Mouse (Mus musculus) thymus, postnatal 25 days (tissue): Measurements from ENCODE around the gene Slc9a3.

Experiments
- DNase-seq: peaks from one replicate; pipeline ENCODE4 v3.0.0; 2022

Slc9a3 gene

DNA sequence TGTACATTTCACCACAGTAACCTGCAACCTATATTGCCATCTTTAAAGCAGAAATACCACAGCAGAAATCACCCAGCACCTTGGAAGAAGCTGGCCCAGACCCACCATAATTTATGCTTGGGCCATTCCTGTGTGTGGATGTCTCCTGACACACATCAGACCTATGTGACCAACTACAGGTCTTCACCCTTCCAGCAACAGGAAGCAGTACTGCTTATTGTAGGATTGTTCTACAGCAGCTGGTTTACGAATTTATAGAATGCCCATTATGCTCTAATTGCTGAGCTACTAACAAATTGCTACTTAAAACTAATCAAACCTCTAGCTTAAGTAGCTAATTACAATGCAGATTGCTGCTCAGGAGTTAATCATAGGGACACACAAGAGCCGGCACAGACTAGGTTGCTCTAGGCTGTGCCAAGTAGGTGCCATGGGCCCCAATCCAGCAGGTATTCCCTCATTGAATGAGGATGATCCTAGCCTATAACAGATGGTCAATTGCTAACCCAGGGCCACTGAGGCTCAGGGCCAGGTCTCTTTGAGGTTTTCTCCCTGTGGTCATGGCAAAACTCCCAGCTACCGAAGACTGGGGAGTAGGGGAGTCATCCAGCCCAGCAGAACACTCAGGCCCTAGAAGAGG, 24.8 kb downstream of the Slc9a3 start:
- no peak for DNase-seq

DNA sequence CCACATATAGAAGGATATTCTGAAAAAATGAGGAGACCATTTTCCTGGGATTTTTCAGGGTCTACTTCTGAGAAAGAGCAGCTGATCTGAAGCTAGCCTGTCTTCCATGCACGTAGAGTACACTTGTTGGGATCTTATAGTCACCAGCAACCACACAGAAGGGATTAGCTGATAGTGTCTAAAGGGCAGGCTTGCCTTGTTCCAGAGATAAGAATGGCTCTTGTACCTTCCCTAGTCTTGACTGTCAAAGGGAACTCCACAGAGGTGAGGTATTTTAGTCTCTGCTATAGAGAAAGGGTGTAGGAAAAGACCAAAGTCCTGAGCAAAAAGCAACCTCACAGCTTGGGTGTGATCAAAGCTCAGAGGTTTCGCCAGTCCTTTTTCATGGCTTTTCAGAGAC, 26.1 kb downstream of the Slc9a3 start:
- no peak for DNase-seq

GRCm38 (mm10) chr13:74166348-74167056, 45.2 kb downstream of the Slc9a3 start:
- peak; percentile 62 for DNase-seq

DNA sequence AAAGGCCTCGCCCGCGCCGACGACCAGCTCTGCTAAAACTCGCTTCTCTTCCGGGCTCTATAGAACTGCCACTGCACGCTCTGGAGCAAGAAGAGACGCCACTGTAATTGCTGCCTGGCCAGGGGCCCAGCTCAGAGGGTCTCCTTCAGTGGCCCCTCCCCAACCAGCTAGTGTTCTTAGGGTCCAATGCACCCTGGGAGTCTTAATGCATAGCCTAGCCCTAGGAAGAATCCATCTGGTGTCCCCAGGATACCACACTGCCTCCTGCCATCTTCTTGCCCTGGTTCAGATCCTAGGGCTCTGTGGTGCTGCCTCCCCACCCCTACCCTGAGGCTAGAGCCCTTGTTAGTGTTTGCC, 45.8 kb downstream of the Slc9a3 start:
- peak; percentile 4 for DNase-seq

GRCm38 (mm10) chr13:74167492-74167891, 46.2 kb downstream of the Slc9a3 start:
- no peak for DNase-seq

GRCm38 (mm10) chr13:74169446-74170164, 48.3 kb downstream of the Slc9a3 start:
- no peak for DNase-seq

GRCm38 (mm10) chr13:74172036-74172435, 50.8 kb downstream of the Slc9a3 start:
- no peak for DNase-seq

GRCm38 (mm10) chr13:74183011-74183695, 61.9 kb downstream of the Slc9a3 start:
- DNase-seq, result no peak

DNA sequence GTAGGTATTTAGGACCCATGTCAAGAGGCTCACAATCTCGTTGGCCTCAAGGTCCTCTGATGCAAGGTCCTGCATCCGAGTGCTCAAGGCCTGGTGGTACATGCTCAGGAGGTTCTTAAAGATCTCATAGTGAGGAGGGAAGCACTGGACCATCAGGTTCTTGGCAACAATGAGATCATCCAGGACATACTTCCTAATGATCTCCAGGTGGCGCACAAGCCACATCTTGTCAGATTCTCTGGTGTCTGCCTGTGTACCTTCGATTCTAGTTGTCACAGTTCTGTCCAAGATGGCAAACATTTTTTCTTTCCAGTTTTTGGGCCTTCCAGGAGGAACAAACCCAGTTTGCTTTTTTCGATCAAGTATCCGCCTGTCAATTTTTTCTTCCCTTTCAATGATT, 71.4 kb downstream of the Slc9a3 start:
- DNase-seq, result no peak

DNA sequence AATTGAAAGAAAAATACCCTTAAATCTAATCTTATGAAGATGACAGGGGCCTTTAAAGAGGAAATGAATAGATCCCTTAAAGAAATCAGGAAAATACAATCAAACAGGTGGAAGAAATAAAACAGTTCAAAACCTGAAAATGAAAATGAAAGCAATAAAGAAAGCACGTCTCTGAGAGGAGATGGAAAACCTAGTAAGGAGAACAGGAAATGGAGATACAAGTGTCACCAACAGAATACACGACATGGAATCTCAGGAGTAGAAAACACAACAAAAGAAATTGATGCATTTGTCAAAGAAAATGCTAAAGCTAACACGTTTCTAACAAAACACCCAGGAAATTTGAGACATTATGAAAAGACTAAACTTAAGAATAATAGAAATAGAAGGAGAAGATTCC, 75.2 kb downstream of the Slc9a3 start:
- no peak for DNase-seq

DNA sequence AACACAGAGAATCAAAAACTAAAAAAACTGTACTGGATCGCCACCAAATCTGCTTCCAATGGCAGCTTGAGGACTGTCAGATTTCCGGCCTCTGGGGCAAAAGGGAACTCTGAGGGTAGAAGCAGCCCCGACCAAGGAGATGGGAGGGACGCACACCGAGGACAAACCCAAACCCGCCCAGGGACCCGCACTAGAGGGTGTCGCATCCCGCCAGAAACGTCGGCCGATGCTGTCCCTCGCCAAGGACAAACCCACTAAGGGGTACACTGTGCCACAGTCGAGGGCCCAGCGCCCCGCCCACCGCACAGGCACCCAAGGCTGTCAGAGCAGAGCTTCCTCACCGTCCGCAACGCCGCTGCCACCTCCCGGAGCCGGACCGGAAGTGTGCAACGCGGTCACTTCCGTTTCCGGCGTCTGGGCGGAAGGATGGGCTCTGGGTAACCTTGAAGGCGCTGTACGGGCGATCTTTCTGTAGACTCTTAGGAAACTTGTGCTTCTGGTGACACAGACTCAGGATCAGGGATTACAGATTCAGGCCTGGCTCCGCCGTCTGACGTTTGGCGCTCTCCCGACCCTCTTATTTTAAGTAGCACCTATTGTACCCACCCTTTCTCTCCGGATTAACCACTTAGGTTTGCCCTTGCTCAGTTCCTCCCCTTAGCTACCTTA, 87.2 kb downstream of the Slc9a3 start, which contains the start of gene Exoc3:
Exoc3 (minus strand) TSS at position 416 of the 669 bp plus-strand sequence.
- DNase-seq, result peak; percentile 90

- peak; percentile 47 for DNase-seq
Measured at GRCm38 (mm10) chr13:74208986-74209345, 87.7 kb downstream of the Slc9a3 start.

DNA sequence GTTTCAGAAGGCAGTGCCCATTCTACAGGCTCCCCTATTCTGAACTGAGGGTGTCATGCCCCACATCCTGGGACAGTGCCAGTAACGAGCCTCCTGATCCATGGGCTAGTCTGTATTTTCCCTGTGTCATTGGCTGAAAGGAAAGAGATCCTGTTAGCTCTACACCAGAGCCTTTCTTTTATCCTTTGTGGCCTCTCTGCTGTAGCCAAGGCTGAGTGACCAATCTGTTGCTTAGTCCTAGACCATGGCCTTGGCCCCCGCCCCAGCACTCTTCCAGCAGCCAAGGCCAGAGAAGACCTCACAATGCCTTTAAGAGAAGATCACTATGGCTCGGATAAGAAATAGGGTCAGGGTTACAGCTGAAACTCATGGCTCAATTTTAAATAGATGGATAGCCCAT, 97.2 kb downstream of the Slc9a3 start:
- no peak for DNase-seq
